Mouse (Mus musculus) limb, embryonic 14.5 days (tissue): ENCODE measurements at regions not wholly inside any gene's neighbourhood (a gene's known extent, or its start where the extent isn't known, plus 50 kb on each side); places are given as distances from the start of the nearest gene placed in this dataset.
A peak's percentile ranks its signal among the peaks of the same experiment; 100 is the strongest.

ENCODE experiments used
- ATAC-seq: fragments of 200-750 bp; cut with Nextera tagmentation; 2 replicates; pipeline ENCODE4 v1.8.0; 2017; ENCODE audit warnings: low read depth, moderate number of reproducible peaks, moderate TSS enrichment; ENCODE audit not compliant: low FRiP score
- DNase-seq: peaks from one replicate; pipeline ENCODE4 v3.0.0-alpha.2; 2015; ENCODE audit warnings: low spot score
- H3K27ac ChIP-seq: fragments of 300-500 bp; sonication (generic); replicated peaks from 2 replicates; pipeline ENCODE4 v1.5.1; 2014; ENCODE audit warnings: low read depth, mild to moderate bottlenecking, low read length, moderate library complexity, mixed read lengths
- H3K27me3 ChIP-seq: fragments of 300-500 bp; sonication (generic); 2 replicates; pipeline ENCODE4 v1.6.1; 2014; ENCODE audit warnings: low read length, mixed read lengths; ENCODE audit not compliant: control insufficient read depth, insufficient read depth
- H3K36me3 ChIP-seq: fragments of 300-500 bp; sonication (generic); 2 replicates; pipeline ENCODE4 v1.6.1; 2014; ENCODE audit warnings: mild to moderate bottlenecking, low read length, moderate library complexity, mixed read lengths; ENCODE audit not compliant: control insufficient read depth, insufficient read depth
- H3K4me1 ChIP-seq: fragments of 300-500 bp; sonication (generic); 2 replicates; pipeline ENCODE4 v1.6.1; 2014; ENCODE audit warnings: antibody characterized with exemption, low read length, mixed read lengths; ENCODE audit not compliant: control insufficient read depth, insufficient read depth
- H3K4me2 ChIP-seq: fragments of 300-500 bp; sonication (generic); replicated peaks from 2 replicates; pipeline ENCODE4 v1.6.1; 2014; ENCODE audit warnings: low read depth, mild to moderate bottlenecking, low read length, moderate library complexity; ENCODE audit not compliant: severe bottlenecking
- H3K4me3 ChIP-seq: fragments of 300-500 bp; sonication (generic); replicated peaks from 2 replicates; pipeline ENCODE4 v1.5.1; 2014; ENCODE audit warnings: low read length
- H3K9ac ChIP-seq: fragments of 300-500 bp; sonication (generic); 2 replicates; pipeline ENCODE4 v1.6.1; 2014; ENCODE audit warnings: mild to moderate bottlenecking, low read depth, low read length, moderate library complexity; ENCODE audit not compliant: severe bottlenecking
- H3K9me3 ChIP-seq: fragments of 300-500 bp; sonication (generic); 2 replicates; pipeline ENCODE4 v1.6.1; 2016; ENCODE audit warnings: low read length; ENCODE audit not compliant: control insufficient read depth
- POLR2A ChIP-seq: fragments of 200-500 bp; IDR thresholded peaks from 2 replicates; pipeline ENCODE4 v1.8.0; 2012; ENCODE audit warnings: inconsistent platforms, mild to moderate bottlenecking, moderate library complexity, borderline replicate concordance; ENCODE audit not compliant: insufficient read depth, insufficient read length; ENCODE audit errors: extremely low read depth
- WGBS: fragments of 180-500 bp; shearing (Covaris S2); extraction: QIAGEN DNeasy Blood & Tissue Kit; methylation state at CpG from one replicate; pipeline ENCODE4 v1.1.7; 2014; 5-methylcytosine and 5-hydroxymethylcytosine counted together

- DNase-seq (no peak), ATAC-seq (no peak)
- Histone ChIP-seq H3K4me3 (no peak overlapping the region), H3K9me3 (no peaks in the 10 kb centered on the region), H3K4me2 (no peak overlapping the region), H3K9ac (no peak overlapping the region), H3K27ac (no peak overlapping the region), H3K4me1 (no peaks in the 10 kb centered on the region), H3K36me3 (no peaks in the 10 kb centered on the region), H3K27me3 (no peaks in the 10 kb centered on the region)
- TF ChIP-seq POLR2A = no peak
- WGBS = 40% methylated on average over 2 of the region's 2 CpGs
Observed at GRCm38 (mm10) chr15:62524628-62525027, 1320.3 kb downstream of the Gsdmc2 start.

GRCm38 (mm10) chr15:62524135-62524534 lies 1320.8 kb downstream of the Gsdmc2 start:
- TF ChIP-seq POLR2A = no peak
- Histone ChIP-seq H3K4me1 (no peaks in the 10 kb centered on the region), H3K9ac (no peak overlapping the region), H3K4me2 (no peak overlapping the region), H3K4me3 (no peak overlapping the region), H3K27me3 (no peaks in the 10 kb centered on the region), H3K9me3 (no peaks in the 10 kb centered on the region), H3K36me3 (no peaks in the 10 kb centered on the region), H3K27ac (no peak overlapping the region)
- DNase-seq (no peak), ATAC-seq (no peak)
- 55% methylated on average over 2 of the region's 2 CpGs for WGBS

- DNase-seq (no peak), ATAC-seq (no peak)
- no peaks in the 10 kb centered on the region for H3K9me3 ChIP-seq
- H3K27me3 ChIP-seq = no peaks in the 10 kb centered on the region
- TF ChIP-seq POLR2A = no peak
- no peaks in the 10 kb centered on the region for H3K4me1 ChIP-seq
- no peak overlapping the region for H3K9ac ChIP-seq
- WGBS = 88% methylated on average over 1 of the region's 1 CpGs
- no peak overlapping the region for H3K4me2 ChIP-seq
- no peaks in the 10 kb centered on the region for H3K36me3 ChIP-seq
- no peak overlapping the region for H3K27ac ChIP-seq
- no peak overlapping the region for H3K4me3 ChIP-seq
Observed at GRCm38 (mm10) chr15:62513462-62513861, 1331.5 kb downstream of the Gsdmc2 start.

- H3K36me3 ChIP-seq = no peaks in the 10 kb centered on the region
- no peak for TF ChIP-seq POLR2A
- WGBS = 86% methylated on average over 2 of the region's 2 CpGs
- H3K27ac ChIP-seq = no peak overlapping the region
- H3K4me2 ChIP-seq = no peak overlapping the region
- no peaks in the 10 kb centered on the region for H3K27me3 ChIP-seq
- no peaks in the 10 kb centered on the region for H3K9me3 ChIP-seq
- no peak for DNase-seq
- no peak overlapping the region for H3K9ac ChIP-seq
- no peak for ATAC-seq
- no peaks in the 10 kb centered on the region for H3K4me1 ChIP-seq
- H3K4me3 ChIP-seq = no peak overlapping the region
Observed at GRCm38 (mm10) chr15:62511461-62511860, 1333.5 kb downstream of the Gsdmc2 start.

GRCm38 (mm10) chr15:62503866-62504265 lies 1341.1 kb downstream of the Gsdmc2 start:
- Histone ChIP-seq H3K27me3 (no peaks in the 10 kb centered on the region), H3K4me3 (no peak overlapping the region), H3K9ac (no peak overlapping the region), H3K9me3 (no peaks in the 10 kb centered on the region), H3K36me3 (no peaks in the 10 kb centered on the region), H3K4me2 (no peak overlapping the region), H3K27ac (no peak overlapping the region), H3K4me1 (peaks cover 7% of the 10 kb centered on the region; the same call in 1 of the 2 replicates)
- no peak for TF ChIP-seq POLR2A
- DNase-seq = no peak
- 48% methylated on average over 3 of the region's 3 CpGs for WGBS
- ATAC-seq = no peak

GRCm38 (mm10) chr15:62500966-62501365 lies 1344.0 kb downstream of the Gsdmc2 start:
- ATAC-seq = peak; percentile 50
- H3K9ac ChIP-seq = no peak overlapping the region
- peaks cover 7% of the 10 kb centered on the region for H3K4me1 ChIP-seq
- H3K4me2 ChIP-seq = no peak overlapping the region
- TF ChIP-seq POLR2A = no peak
- no peak overlapping the region for H3K27ac ChIP-seq
- DNase-seq = peak; percentile 7
- no peak overlapping the region for H3K4me3 ChIP-seq
- WGBS = 24% methylated on average over 4 of the region's 4 CpGs
- no peaks in the 10 kb centered on the region for H3K27me3 ChIP-seq
- no peaks in the 10 kb centered on the region for H3K36me3 ChIP-seq
- H3K9me3 ChIP-seq = no peaks in the 10 kb centered on the region
